In the genomic region with DNA sequence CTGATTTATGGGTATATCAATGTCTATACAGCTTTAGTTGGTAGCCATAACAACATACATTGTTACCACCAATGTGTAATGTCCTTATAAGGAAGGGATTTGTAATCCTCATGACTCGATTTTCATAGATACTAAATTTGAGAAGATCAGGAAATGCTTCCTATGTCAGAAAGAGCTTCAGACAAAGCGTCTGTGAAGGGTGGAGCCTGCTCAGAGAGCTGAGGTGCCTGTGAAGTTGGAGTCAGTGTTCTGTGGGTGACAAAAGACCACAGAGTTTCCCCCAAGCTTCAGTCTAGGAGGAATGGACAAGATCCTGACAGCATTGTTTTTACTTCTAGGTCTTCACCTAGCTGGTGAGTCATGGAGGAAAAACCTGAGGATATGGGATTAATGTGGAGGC, we compare ENCODE assay signal across 18 mouse cellular contexts.
DNase-seq lines count a peak whose midpoint lies in the region; ATAC-seq and TF ChIP-seq lines count a peak whose summit lies in the region.
"Had no signal": no experiment of that assay in that cellular context is flagged by ENCODE, and none has a peak within 500 bp of the region (broad histone marks: within the 10 kb centered on the region; RNA-seq: fewer than 3 reads in every experiment).

No protein-coding gene starts in this region.

- no peak for TF ChIP-seq CTCF in thymus, adult 2 months (IDR thresholded peaks at IDR 0.05; ENCODE audit: borderline replicate concordance, control insufficient read depth, extremely low read depth, insufficient read depth, low read length, poor library complexity)

- no peak for DNase-seq in thymus, adult 2 months
- no peak for DNase-seq in thymus, postnatal 10 days (ENCODE audit: low spot score in 2 of 2)
- peak; percentile 59 for DNase-seq in CD4-positive helper T cell, adult 2 months (ENCODE audit: low read depth, low spot score)
- DNase-seq in thymus, postnatal 25 days: peak; percentile 37
- no peak for DNase-seq in adrenal gland, adult (ENCODE audit: inconsistent age in 2 of 2, low spot score in 1 of 2)
- no peak for DNase-seq in left cerebral cortex, adult 11 months (ENCODE audit: low spot score)
- DNase-seq: adrenal gland, adult 8-10 months; cerebellum, adult 11 months; cerebellum, adult 9-10 months; cerebellum, postnatal 25 days; gastrocnemius, postnatal 36 days; heart, adult 11 months; heart, postnatal 36 days had no signal

- peak; percentile 15 for ATAC-seq in activated CD4-positive, CD25-positive, alpha-beta regulatory T cell, adult 4 months
- ATAC-seq: forebrain, embryonic 15.5 days; hindbrain, postnatal 0 days had no signal

- TF ChIP-seq POLR2A in thymus, adult 2 months (IDR thresholded peaks at IDR 0.05; ENCODE audit: control insufficient read depth, extremely low read depth, insufficient read depth, low read length, poor library complexity): no peak

- peaks cover 12% of the 10 kb centered on the region for H3K4me1 ChIP-seq in thymus, adult 2 months (replicated peaks; ENCODE audit: control insufficient read depth, insufficient read depth, low read length)
- H3K4me1 ChIP-seq: embryonic facial prominence, embryonic 12.5 days; forebrain, embryonic 15.5 days; heart, embryonic 13.5 days had no signal

- no peaks in the 10 kb centered on the region for H3K27me3 ChIP-seq in thymus, adult 2 months (ENCODE audit: control insufficient read depth, insufficient read depth, low read length)
- H3K27me3 ChIP-seq: embryonic facial prominence, embryonic 12.5 days; forebrain, embryonic 15.5 days; heart, embryonic 13.5 days had no signal

- H3K36me3 ChIP-seq in thymus, adult 2 months (ENCODE audit: control insufficient read depth, insufficient read depth, low read length): no peaks in the 10 kb centered on the region
- H3K36me3 ChIP-seq: embryonic facial prominence, embryonic 12.5 days; forebrain, embryonic 15.5 days; heart, embryonic 13.5 days had no signal

- H3K4me3 ChIP-seq in thymus, adult 2 months (ENCODE audit: control insufficient read depth, insufficient read depth, low read length): no peak overlapping the region
- H3K4me3 ChIP-seq: embryonic facial prominence, embryonic 12.5 days; forebrain, embryonic 15.5 days; heart, embryonic 13.5 days had no signal

- WGBS in thymus, adult 2 months: 2% methylated on average over 2 of the region's 2 CpGs

- peak overlapping the region; percentile 52; the same call in 1 of the 2 replicates for H3K27ac ChIP-seq in thymus, adult 2 months (ENCODE audit: control insufficient read depth, insufficient read depth, low read length)
- H3K27ac ChIP-seq: embryonic facial prominence, embryonic 12.5 days; forebrain, embryonic 15.5 days; heart, embryonic 13.5 days; hindbrain, postnatal 0 days had no signal

Comparison
In these comparisons a context has a peak if more than half of its experiments do, and no peak if none do; other contexts are left out.
1. DNase-seq: peak in CD4-positive helper T cell, adult 2 months (single experiment) and thymus, postnatal 25 days (single experiment); none in thymus, adult 2 months (single experiment), thymus, postnatal 10 days (0 of 2), adrenal gland, adult (0 of 2) and left cerebral cortex, adult 11 months (single experiment).